Mouse (Mus musculus) testis, adult 2 months (tissue): Measurements from ENCODE around the gene Rimklb. TPM values are rescaled to one million over a fixed set of nuclear protein-coding genes. Genes with fewer than 3 reads are reported as not detected.

Experiments
- H3K27ac ChIP-seq: fragments of 200-500 bp; 2 replicates; pipeline ENCODE4 v1.5.1; 2012; ENCODE audit warnings: low read depth, low read length; ENCODE audit not compliant: control insufficient read depth, insufficient read depth
- H3K27me3 ChIP-seq: fragments of 200-500 bp; 2 replicates; pipeline ENCODE4 v1.6.1; 2012; ENCODE audit warnings: mild to moderate bottlenecking, low read length, moderate library complexity; ENCODE audit not compliant: control insufficient read depth, insufficient read depth
- H3K36me3 ChIP-seq: fragments of 200-500 bp; 2 replicates; pipeline ENCODE4 v1.6.1; 2012; ENCODE audit warnings: mild to moderate bottlenecking, low read length; ENCODE audit not compliant: control insufficient read depth, insufficient read depth
- H3K4me1 ChIP-seq: fragments of 200-500 bp; 2 replicates; pipeline ENCODE4 v1.6.1; 2012; ENCODE audit warnings: low read length; ENCODE audit not compliant: control insufficient read depth, insufficient read depth
- H3K4me3 ChIP-seq: fragments of 200-500 bp; 2 replicates; pipeline ENCODE4 v1.5.1; 2012; ENCODE audit warnings: low read depth, mild to moderate bottlenecking, low read length, moderate library complexity, mixed read lengths; ENCODE audit not compliant: control insufficient read depth
- CTCF ChIP-seq: fragments of 200-500 bp; IDR thresholded peaks from 2 replicates; pipeline ENCODE4 v1.5.1; 2012; ENCODE audit warnings: low read depth, mild to moderate bottlenecking, inconsistent platforms, low read length, moderate library complexity; ENCODE audit not compliant: control insufficient read depth, insufficient read depth, insufficient replicate concordance
- POLR2A ChIP-seq: fragments of 200-500 bp; IDR thresholded peaks from 2 replicates; pipeline ENCODE4 v1.6.1; 2012; ENCODE audit warnings: low read depth, mild to moderate bottlenecking, inconsistent platforms, low read length, moderate library complexity; ENCODE audit not compliant: control insufficient read depth
- polyA plus RNA-seq: library from polyadenylated mRNA; depleted of rRNA; stranded (reverse); fragments of >200 nt; gene quantifications from 2 replicates; pipeline ENCODE4 v1.2.3, GENCODE M21; 2012

Gene Rimklb
- polyA plus RNA-seq, 1 experiment = 114 TPM

GRCm38 (mm10) chr6:122447848-122448247 is 50.7 kb downstream of the Rimklb start:
- no peaks in the 10 kb centered on the region for H3K4me1 ChIP-seq
- no peak for TF ChIP-seq POLR2A
- no peak for TF ChIP-seq CTCF
- H3K27ac ChIP-seq = no peak overlapping the region
- peaks cover 2% of the 10 kb centered on the region; the same call in 1 of the 2 replicates for H3K36me3 ChIP-seq
- no peaks in the 10 kb centered on the region for H3K27me3 ChIP-seq
- no peak overlapping the region for H3K4me3 ChIP-seq

DNA sequence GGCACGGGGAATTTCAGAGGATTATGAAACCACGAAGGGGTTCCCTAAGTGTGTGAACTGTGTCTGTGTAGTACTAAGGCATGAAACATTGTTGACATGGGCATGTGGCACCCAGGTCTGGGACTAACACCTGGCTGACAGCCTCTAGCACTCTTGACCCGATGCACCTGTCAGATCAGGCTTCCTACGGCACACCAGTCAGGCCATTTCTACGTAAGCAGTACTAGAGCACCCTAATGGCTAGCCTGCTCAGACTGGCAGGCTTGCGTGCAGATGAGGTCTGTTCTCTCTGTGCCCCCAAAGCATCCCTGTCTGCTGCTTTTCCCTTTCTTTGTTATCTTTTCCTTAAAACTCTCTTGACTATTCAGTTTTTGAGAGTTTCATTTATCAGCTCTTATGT is 53.3 kb downstream of the Rimklb start:
- H3K36me3 ChIP-seq = no peaks in the 10 kb centered on the region
- H3K4me3 ChIP-seq = no peak overlapping the region
- no peaks in the 10 kb centered on the region for H3K4me1 ChIP-seq
- no peak for TF ChIP-seq POLR2A
- TF ChIP-seq CTCF = no peak
- no peak overlapping the region for H3K27ac ChIP-seq
- H3K27me3 ChIP-seq = no peaks in the 10 kb centered on the region

- H3K27me3 ChIP-seq = no peaks in the 10 kb centered on the region
- no peaks in the 10 kb centered on the region for H3K36me3 ChIP-seq
- H3K4me3 ChIP-seq = no peak overlapping the region
- no peak for TF ChIP-seq POLR2A
- no peak for TF ChIP-seq CTCF
- no peaks in the 10 kb centered on the region for H3K4me1 ChIP-seq
- H3K27ac ChIP-seq = no peak overlapping the region
These were observed 57.8 kb downstream of the Rimklb start for GRCm38 (mm10) chr6:122440632-122441226.

DNA sequence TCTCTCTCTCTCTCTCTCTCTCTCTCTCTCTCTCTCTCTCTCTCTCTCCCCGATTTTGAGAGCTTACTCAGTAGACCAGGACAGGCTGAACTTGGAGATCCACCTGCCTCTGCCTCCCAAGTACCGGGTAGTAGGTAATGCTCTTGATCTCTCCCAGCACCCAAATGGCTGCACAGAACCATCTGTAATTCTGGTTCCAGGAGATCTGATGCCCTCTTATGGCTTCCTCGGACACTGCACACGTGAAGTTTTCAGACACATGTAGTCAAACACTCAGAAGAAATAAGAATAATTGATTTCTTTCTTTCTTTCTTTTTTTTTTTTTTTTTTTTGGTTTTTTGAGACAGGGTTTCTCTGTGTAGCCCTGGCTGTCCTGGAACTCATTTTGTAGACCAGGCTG is 59.3 kb downstream of the Rimklb start:
- TF ChIP-seq CTCF = no peak
- TF ChIP-seq POLR2A = no peak
- H3K27me3 ChIP-seq = no peaks in the 10 kb centered on the region
- H3K36me3 ChIP-seq = no peaks in the 10 kb centered on the region
- no peak overlapping the region for H3K4me3 ChIP-seq
- no peak overlapping the region for H3K27ac ChIP-seq
- no peaks in the 10 kb centered on the region for H3K4me1 ChIP-seq

- Histone ChIP-seq H3K4me1 (no peaks in the 10 kb centered on the region), H3K36me3 (no peaks in the 10 kb centered on the region), H3K27ac (no peak overlapping the region), H3K4me3 (no peak overlapping the region), H3K27me3 (no peaks in the 10 kb centered on the region)
- no peak for TF ChIP-seq CTCF
- TF ChIP-seq POLR2A = no peak
These were observed 63.3 kb downstream of the Rimklb start for GRCm38 (mm10) chr6:122435270-122435669.

- no peak for TF ChIP-seq POLR2A
- no peak for TF ChIP-seq CTCF
- Histone ChIP-seq H3K4me3 (no peak overlapping the region), H3K27me3 (no peaks in the 10 kb centered on the region), H3K36me3 (no peaks in the 10 kb centered on the region), H3K27ac (no peak overlapping the region), H3K4me1 (no peaks in the 10 kb centered on the region)
These were observed 71.1 kb downstream of the Rimklb start for GRCm38 (mm10) chr6:122427456-122427855.

- TF ChIP-seq CTCF = no peak
- TF ChIP-seq POLR2A = no peak
- Histone ChIP-seq H3K27ac (no peak overlapping the region), H3K4me3 (no peak overlapping the region), H3K4me1 (no peaks in the 10 kb centered on the region), H3K36me3 (no peaks in the 10 kb centered on the region), H3K27me3 (no peaks in the 10 kb centered on the region)
These were observed 81.5 kb downstream of the Rimklb start for GRCm38 (mm10) chr6:122417015-122417414.
